Mouse (Mus musculus) regulatory T cell (primary cell): Measurements from ENCODE around the gene Lasp1.

Experiments used
- in situ Hi-C: fragments of 300-600 bp; cut with MboI, MseI; formaldehyde crosslinking; loops from one replicate; pipeline ENCODE4 v1.15.1; 2025; ENCODE audit warnings: high pct_unique_total_duplicates

The Lasp1 gene

GRCm38 (mm10) chr11:97798782-97799145 lies at the start of gene Lasp1:
Gene Lasp1, plus strand, starts transcription at chr11:97799000.
- in situ Hi-C loops, result loop anchor here (5.0 to 25.0 kb wide), 2 partner anchors 56 to 189 kb away; partner anchors contain the start of genes Arl5c, Pip4k2b and Plxdc1

- in situ Hi-C loops, result no loop called here
These were observed 45.5 kb upstream of the Lasp1 start for GRCm38 (mm10) chr11:97753277-97753676.

GRCm38 (mm10) chr11:97758125-97758524 lies 40.7 kb upstream of the Lasp1 start:
- in situ Hi-C loops, result no loop called here

GRCm38 (mm10) chr11:97758942-97759341 lies 39.9 kb upstream of the Lasp1 start:
- in situ Hi-C loops, result no loop called here

- in situ Hi-C loops, result no loop called here
These were observed 37.2 kb upstream of the Lasp1 start for GRCm38 (mm10) chr11:97761638-97762037.

GRCm38 (mm10) chr11:97766154-97766881 lies 32.5 kb upstream of the Lasp1 start, which contains the start of gene Cwc25:
Gene Cwc25, minus strand, starts transcription at chr11:97766556.
- in situ Hi-C loops, result no loop called here

- in situ Hi-C loops, result no loop called here
These were observed 29.1 kb upstream of the Lasp1 start for GRCm38 (mm10) chr11:97769704-97770103.

- in situ Hi-C loops, result no loop called here
These were observed 27.4 kb upstream of the Lasp1 start for GRCm38 (mm10) chr11:97771410-97771809.

- in situ Hi-C loops, result loop anchor here (25.0 kb wide), 1 partner anchor 212 kb away; the partner anchor contains the start of genes Arl5c and Plxdc1
These were observed 23.6 kb upstream of the Lasp1 start for GRCm38 (mm10) chr11:97775186-97775585.

- in situ Hi-C loops, result loop anchor here (25.0 kb wide), 1 partner anchor 211 kb away; the partner anchor contains the start of genes Arl5c and Plxdc1
These were observed 22.8 kb upstream of the Lasp1 start, which contains the start of gene 1700001P01Rik for GRCm38 (mm10) chr11:97775808-97776496. Gene 1700001P01Rik, minus strand, starts transcription at chr11:97775918.

- in situ Hi-C loops, result loop anchor here (25.0 kb wide), 1 partner anchor 211 kb away; the partner anchor contains the start of genes Arl5c and Plxdc1
These were observed 22.2 kb upstream of the Lasp1 start for GRCm38 (mm10) chr11:97776497-97777128.

GRCm38 (mm10) chr11:97777129-97777529 lies 21.7 kb upstream of the Lasp1 start:
- in situ Hi-C loops, result loop anchor here (25.0 kb wide), 1 partner anchor 210 kb away; the partner anchor contains the start of genes Arl5c and Plxdc1

- in situ Hi-C loops, result loop anchor here (25.0 kb wide), 1 partner anchor 208 kb away; the partner anchor contains the start of genes Arl5c and Plxdc1
These were observed 19.9 kb upstream of the Lasp1 start for GRCm38 (mm10) chr11:97778918-97779317.

- in situ Hi-C loops, result loop anchor here (25.0 kb wide), 1 partner anchor 207 kb away; the partner anchor contains the start of genes Arl5c and Plxdc1
These were observed 18.7 kb upstream of the Lasp1 start for GRCm38 (mm10) chr11:97779968-97780701.

GRCm38 (mm10) chr11:97781478-97781831 lies 17.3 kb upstream of the Lasp1 start:
- in situ Hi-C loops, result loop anchor here (25.0 kb wide), 1 partner anchor 206 kb away; the partner anchor contains the start of genes Arl5c and Plxdc1

- in situ Hi-C loops, result loop anchor here (25.0 kb wide), 1 partner anchor 205 kb away; the partner anchor contains the start of genes Arl5c and Plxdc1
These were observed 16.8 kb upstream of the Lasp1 start, which contains the start of gene Rpl23 for GRCm38 (mm10) chr11:97781832-97782563. Gene Rpl23, minus strand, starts transcription at chr11:97782437.

GRCm38 (mm10) chr11:97782564-97782895 lies 16.3 kb upstream of the Lasp1 start:
- in situ Hi-C loops, result loop anchor here (25.0 kb wide), 1 partner anchor 205 kb away; the partner anchor contains the start of genes Arl5c and Plxdc1

GRCm38 (mm10) chr11:97787961-97788360 lies 10.8 kb upstream of the Lasp1 start:
- in situ Hi-C loops, result loop anchor here (25.0 kb wide), 1 partner anchor 199 kb away; the partner anchor contains the start of genes Arl5c and Plxdc1

- in situ Hi-C loops, result loop anchor here (25.0 kb wide), 1 partner anchor 198 kb away; the partner anchor contains the start of genes Arl5c and Plxdc1
These were observed 9.1 kb upstream of the Lasp1 start for GRCm38 (mm10) chr11:97789727-97790126.
